Mouse (Mus musculus): ENCODE data around the gene Fermt3.
"Not testable (repeated sequence)": the region's sequence is repeated elsewhere in the genome, so short reads cannot be mapped to it uniquely, and the experiment has no call there.

Gene Fermt3

DNA sequence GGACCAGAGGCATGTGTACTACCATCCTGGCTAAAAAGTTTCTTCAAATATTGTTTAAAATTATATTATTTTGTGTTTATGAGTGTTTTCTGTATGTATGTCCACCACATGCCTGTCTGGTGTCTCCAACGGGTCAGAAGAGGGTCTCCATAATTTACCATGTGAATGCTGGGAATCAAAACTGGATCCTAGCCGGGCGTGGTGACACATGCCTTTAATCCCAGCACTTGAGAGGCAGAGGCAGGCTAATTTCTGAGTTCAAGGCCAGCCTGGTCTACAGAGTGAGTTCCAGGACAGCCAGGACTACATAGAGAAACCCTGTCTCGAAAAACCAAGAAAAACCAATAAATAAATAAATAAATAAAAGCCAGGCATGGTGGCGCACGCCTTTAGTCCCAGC lies 28.1 kb downstream of the Fermt3 start:
- DNase-seq (ENCODE audit: low read depth, low spot score) = not testable (repeated sequence)

DNA sequence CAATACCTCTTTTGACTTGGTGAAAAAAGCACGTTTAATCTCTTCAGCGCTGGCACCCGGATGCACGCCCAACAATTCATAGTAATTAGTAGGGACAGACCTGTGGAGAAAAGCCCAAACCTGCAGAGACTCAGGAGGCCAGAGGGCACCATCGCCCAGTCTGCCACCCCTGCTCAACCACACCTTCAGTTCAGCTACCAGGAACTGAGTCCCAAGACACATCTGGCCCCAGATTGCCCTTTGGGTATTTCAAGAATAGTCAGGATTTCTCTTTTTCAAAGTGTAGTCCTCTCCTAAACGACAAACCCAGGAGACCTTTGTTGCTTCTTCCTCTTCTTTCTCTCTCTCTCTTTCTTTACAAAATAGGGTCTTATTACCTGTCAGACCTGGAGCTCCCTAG lies 28.6 kb downstream of the Fermt3 start:
- DNase-seq (ENCODE audit: low read depth, low spot score) = no peak

DNA sequence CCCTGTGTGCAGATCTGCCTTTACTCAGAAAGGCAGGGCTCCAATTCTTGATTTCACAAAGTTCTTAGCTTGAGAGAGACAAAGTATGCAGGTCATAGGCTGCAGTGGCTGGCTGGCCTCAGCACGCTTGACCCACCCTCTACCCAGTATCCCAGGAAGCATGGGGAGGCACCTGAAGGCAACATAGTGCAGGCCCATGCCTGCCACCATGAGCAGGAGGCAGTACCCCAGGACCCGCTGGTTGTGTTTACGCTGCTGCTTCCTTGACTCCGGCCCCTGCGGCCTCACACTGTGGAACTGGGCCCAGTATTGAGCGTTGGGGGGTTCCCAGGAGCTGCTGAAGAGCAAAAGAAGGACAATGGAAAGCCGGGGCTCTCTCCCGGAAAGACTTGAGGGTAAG lies 30.0 kb downstream of the Fermt3 start:
- DNase-seq (ENCODE audit: low read depth, low spot score) = no peak

DNA sequence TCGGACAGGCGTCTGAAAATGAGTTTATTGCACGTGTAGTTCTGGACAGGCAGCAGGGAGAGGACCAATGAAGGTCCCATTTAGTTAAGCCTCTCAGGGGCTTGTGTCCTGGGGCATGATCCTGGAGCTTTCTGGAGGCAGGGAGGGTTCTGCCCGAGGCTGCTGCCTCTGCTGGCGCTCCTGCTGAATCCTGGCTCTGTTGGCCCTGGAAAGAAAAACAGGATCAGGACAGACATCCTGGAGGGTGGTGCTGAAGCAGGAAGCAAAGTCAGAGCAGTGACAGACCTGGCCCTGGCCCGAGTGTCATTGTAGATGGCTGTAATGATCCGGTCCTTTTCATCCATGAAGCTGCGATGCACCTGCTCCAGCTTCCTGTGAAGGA lies 31.4 kb downstream of the Fermt3 start:
- no peak for DNase-seq (ENCODE audit: low read depth, low spot score)

DNA sequence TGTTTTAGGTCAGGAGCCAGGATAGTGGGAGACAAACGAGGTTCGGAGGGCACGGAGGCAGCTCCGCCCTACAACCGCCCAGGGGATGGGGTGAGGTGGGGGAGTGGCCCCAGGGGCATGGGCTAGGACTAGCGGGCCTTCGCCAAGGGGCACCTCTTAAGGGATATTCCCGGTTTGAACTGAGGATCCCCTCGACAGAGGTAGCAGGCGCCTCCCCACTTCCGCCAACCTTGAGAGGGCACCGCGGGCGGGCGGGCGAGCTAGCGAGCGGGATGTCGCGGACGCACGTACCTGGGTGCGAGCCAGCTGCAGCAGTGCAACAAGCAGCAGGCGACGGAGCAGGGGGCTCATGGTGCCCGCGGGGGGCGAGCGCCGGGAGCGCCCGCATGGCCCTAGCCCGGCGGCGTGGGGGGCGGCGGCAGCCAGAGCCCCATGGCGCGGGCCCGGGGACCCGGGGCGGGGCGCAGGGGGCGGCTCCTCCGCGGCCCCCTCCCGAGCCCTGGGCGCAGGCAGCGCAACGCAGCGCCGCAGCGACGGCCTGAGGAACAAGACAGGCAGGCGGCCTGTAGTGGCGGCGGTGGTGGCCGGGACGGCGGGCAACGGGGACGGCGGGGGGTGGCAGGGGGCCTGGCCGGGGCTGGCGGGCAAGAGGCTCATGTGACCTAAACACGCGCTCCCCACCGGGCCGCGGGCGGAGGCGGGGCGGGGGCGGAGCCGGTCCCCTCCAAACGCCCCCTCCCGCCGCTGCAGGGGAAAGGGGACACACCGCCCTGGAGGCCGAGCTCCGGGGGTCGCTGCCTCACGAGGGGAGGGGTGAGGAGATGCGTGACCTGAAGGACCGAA lies 32.0 kb downstream of the Fermt3 start, which contains the start of gene Vegfb:
Vegfb (minus strand) TSS at position 591 of the 843 bp plus-strand sequence.
- no peak for DNase-seq (ENCODE audit: low read depth, low spot score)

DNA sequence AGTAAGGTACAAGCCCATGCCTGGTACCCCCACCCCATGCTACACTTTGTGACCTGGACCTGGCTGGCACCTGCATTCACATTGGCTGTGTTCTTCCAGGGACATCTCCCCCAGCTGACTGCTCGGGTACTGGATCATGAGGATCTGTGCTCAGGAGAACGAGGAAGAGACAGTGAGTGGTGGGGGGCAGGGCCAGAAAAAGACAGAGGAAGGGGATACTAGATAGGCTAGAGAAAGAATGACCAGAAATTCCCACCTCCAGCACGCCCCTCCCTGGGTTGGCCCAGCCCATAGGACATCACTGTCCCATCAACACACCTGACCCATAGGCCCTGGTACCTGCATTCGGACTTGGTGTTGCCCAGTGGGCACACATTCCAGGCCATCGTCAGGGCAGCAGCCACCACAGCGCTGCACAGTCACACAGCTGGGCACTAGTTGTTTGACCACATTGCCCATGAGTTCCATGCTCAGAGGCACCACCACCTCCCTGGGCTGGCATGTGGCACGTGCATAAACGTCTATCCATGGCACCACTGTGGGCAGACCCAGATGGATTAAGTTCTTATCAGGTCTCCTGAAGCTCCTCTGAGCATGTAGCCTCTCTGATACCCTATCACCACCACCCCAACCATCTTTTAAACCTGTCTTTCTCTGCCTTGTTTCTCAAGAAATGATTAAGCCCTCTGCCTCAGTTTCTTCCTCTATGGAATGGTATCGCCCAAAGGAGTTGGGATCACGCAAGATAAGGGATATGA lies 33.1 kb downstream of the Fermt3 start:
- no peak for DNase-seq (ENCODE audit: low read depth, low spot score)

DNA sequence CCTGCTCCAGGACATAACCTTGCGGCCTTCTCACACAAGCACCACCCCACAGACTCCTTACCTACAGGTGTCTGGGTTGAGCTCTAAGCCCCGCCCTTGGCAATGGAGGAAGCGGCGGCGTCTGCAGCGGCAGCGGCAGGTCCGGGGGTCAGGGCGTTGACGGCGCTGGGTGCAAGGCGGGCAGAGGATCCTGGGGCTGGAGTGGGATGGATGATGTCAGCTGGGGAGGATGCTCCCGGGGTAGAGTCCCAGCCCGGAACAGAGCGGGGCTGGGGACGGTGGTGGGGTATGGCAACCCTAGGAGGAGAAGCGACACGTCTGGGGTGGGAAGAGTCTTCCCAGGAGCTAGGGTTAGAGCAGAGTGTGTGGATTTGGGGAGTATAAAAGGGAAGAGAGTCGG lies 34.0 kb downstream of the Fermt3 start:
- no peak for DNase-seq (ENCODE audit: low read depth, low spot score)

DNA sequence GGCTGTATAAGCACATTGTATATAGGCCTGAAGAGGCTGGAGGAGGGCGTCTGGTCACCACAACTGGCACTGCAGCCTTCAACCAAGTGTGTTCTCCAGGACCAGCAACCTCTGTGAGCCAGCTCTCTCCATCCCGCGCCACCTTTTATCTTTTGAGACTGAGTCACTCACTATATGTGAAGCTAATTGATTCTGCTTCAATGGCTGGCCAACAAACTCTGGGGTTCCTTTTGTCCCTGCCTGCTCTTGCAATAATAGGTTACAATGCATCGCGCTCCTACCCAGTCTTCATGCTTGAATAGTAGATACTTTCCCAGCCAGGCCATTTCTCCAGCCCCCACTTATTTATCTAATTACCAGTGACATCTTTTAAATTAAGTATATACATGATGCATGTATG lies 35.6 kb downstream of the Fermt3 start:
- no peak for DNase-seq (ENCODE audit: low read depth, low spot score)

DNA sequence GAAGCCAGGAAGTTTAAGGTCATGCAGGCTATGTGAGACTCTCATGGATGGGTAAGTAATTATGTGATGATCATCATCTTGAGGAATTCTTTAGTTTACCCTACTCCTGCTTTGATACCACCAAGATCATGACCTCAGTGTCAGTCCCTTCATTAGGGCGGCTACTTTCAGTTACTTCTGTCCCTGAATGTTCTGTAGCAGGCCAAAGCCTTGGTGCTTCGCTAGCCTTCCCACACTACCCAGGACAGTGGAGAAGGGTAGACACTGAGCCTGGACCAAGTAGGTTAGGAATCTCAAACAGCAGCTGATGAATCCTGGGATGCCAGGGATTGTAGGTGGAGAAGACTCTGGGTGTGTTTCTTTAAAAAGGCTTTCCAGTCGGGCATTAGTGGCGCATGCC lies 37.8 kb downstream of the Fermt3 start:
- DNase-seq (ENCODE audit: low read depth, low spot score) = no peak

DNA sequence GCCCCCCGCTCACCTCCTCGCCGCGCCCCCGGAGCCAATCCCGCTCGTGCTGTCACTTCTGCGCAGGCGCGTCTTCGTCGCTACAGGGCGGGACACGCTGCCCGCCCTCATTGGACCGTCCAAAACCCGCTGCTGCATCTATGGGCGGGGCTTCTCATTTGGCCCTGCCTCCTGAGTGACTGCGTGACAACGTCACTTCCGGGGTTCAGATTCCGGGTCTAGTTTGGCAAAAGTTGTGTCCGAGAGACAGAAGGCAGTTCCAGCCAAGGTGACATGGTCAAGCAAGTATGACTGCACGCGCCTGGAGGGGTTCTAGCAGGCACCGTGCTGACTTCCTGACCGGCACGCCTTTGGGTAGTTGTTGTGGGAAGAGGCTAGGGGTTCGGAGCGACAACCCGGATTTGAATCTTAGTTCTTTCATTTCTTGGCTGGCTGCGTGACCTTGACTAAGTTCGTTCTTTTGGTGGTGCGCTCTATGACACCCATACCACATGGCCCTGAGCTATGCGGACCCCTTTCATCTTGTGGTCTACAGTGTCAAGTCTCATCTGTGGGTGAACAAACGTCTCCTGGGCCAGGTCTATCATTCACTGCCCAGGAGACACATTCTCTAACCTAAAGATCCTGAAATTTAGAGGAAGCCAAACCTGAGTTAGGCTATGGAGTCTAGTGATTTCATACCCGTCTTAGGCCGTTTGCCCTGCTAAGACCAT lies 38.7 kb downstream of the Fermt3 start, which contains the start of gene Fkbp2:
Fkbp2 (minus strand) TSS at position 121 of the 713 bp plus-strand sequence.
- DNase-seq (ENCODE audit: low read depth, low spot score) = peak; percentile 98

DNA sequence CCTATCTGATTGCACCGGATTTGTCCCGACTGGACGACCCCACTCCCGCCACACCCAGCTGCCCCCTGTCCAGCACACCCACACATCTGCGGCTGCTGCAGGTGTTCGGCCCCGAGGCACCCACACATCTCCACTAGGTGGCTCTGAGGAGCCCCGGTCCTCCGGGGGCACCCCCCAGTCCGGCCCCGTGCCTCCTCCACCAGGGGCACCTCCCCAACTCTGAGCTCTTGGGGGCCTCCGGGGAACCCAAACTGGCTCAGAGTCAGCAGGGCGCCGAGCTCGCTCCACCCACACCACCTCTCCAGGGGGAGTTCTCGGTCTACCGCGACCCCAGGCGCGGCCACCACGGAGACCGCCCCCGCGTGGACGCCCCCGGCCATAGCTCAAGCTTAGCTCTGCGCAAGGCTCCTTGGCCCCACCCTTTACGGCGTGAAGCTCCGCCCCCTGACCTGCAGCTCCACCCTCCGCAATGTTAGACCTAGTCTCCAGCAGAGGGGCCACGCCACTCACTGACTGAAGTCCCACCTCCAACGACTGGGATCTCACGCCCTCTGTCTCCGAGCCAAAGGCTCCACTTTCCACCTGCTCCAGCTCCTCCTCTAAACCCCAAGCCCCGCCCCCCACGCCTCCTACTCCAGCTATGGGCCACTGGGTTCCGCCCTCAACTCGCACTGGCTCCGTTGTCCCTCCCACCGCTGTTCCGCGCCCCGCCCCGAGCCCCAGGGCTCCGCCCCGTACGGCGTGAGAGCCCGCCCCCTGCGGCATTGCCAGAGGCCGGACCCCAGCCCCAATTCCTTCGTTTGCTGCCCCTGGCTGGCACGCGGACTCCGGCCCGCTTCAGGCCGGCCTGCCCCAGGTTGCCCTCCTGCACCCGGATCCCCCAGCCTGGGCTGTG lies 39.5 kb downstream of the Fermt3 start:
- peak; percentile 97 for DNase-seq (ENCODE audit: low read depth, low spot score)

DNA sequence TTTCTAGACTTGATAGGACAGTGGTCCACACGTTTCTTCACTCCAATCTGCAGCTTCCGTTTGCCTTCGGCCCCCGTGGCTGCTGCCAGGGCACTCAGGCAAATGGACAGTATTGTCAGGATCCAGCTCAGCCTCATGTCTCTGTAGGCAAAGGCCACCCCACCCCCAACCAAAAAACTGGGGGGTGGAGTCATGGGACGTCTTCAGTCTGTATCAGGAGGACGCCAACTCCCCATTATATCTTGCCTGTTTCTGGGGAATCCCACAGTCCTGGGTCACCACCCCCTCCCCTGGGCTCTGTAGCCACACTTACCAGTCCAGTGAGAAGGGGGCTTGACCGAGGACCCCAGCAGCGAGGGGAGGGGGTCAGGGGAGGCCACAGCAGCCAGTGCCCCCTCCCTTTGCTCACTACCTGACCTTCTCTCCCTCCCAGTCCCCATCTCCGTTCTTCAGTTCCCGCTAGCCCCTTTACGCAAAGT lies 40.2 kb downstream of the Fermt3 start:
- no peak for DNase-seq (ENCODE audit: low read depth, low spot score)

DNA sequence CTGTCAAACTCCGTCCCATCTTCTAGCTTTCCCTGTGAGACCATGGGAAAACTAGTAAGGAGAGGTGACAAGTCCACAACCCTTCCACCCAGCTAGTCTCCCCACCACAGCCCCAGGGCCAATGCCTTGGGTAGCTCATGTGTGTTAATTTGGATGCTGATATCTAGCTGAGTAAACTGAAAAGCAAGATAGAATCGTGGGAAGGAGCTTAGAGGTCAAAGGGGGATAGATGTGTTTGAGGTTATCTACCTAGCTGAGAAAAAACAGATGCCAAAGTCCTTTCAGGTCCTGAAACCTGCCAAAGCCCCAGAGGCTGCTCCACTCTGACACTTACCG lies 40.7 kb downstream of the Fermt3 start:
- no peak for DNase-seq (ENCODE audit: low read depth, low spot score)

DNA sequence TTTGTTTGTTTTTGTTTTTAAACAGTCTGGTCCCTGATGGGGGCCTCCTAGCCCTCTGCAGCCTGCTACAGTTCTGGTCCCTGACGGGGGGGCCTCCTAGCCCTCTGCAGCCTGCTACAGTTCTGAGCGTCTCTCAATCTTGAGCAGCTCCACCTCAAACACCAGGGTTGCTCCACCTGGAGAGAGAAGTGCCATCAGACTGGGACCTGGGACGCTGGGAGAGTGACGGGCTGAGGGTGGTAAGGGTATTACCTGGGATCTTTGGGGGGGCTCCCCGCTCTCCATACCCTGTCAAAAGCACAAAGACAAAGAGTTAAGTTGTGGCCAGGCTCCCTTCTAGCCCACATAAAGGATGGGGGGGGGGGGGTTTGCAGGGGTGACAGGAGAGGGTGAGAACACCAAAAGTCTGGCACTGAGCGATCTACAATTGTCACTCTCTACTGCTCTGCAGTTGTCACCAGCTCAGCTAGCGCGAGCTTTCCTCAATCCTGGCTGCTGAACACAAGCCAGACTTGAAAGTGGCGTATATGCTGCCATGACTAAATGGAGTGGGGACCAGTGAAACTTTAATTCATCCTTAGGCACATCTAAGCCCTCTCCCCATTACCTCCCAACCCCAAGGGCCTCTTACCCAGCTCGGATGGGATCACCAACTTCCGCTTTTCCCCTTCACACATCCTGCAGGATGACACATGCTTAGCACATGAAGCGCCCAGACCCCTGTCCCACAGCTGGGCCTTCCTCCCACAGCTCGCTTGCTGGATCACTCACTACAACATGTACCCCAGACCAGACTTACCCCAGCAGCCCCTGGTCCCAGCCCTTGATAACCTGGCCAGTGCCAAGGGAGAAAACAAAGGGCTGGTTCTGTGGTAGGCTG lies 41.3 kb downstream of the Fermt3 start:
- no peak for DNase-seq (ENCODE audit: low read depth, low spot score)

DNA sequence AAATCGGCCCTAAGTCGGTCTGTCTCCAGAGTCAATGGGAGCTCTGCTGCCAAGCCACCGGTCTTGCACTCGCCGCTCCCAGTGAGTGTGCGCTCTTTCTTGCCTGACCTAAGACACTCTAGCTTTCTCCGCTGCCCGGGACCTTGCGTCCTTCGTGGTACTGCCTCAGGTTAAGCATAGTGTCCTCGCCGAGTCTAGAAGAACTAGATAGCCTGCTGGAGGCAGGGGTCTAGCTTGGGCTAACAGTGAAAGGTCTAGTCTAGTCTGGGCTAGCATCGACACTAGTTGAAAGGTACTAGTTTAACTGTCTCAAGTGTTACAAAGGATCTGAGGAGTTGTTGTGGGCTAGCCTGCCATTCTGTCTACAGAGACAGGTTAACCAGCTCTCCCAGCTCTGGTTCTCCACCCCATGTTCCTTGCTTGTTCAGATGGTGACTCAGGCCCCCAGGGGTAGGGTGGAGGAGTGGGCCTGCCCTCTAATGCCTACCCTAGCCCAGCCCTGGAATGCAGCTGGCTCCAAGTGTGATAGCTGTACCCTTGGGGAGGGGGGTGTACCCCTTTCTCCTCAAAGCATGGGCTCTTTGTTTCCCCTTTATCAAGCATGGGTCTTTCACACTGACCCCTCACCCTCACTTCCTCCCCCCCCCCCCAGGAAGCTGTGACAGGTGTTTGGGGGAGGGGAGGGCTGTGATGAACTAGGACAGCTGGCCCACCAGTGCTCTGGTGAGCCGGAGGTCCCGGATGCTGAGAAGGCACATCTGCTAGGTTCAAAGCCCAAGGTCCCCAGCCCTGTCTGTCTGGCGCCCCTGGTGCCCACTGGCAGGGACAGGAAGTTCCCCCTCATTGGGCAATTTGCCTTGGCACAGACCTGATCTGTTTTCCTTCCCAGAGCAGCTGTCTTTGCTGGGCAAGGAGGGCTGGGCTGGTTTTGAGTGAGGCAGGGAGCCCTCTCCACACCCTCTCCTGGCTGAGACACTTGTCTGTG lies 43.4 kb downstream of the Fermt3 start, which contains the start of gene Plcb3:
Plcb3 (minus strand) TSS at position 934 of the 985 bp plus-strand sequence.
- DNase-seq (ENCODE audit: low read depth, low spot score) = no peak

DNA sequence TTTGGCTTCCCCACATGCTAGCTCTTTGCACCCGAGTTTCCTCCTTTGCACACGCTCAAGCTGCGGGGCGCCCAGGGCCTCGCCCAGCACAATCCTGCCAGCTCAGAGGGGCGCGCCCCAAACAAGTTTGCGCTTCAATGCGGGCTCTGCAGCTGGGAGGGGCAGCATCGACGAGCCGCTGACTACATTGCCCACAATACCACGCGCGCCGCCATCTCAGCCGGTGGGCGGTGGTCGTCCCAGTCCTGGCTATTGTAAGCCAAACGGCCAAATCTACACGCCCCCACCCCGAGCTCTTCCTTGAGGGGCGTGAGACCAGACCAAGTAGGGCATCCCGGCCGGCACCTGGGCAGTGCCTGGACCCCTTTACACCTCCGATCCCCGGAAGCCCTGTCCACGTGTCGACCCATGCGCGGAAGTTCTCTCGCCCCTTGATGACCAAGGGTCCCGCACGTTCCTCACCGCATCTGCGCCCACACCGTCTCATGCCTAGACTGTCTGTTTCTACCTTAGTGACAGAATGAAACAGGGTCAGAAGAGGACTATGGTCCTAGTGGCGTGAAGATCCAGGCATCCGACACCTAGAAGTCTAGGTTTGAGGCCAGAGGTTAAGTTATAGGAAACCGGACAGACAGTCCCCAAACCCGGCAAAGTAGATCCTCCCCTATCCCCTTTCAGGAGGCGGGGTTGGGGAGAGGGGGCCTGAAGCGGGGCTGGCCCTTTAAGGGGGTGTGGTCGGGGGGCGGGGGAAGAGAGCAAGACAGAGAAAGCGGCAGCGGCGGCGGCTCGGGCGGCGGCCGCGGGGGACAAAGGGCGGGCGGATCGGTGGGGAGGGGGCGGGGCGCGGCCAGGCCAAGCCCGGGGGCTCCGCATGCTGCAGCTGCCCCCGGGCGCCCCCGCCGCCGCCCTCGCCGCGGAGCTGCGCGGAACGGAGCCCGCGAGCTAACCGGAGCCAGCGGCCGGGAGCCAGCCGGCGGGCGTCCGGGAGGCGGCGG lies 44.8 kb downstream of the Fermt3 start, which contains the start of gene Ppp1r14b:
Ppp1r14b (plus strand) TSS at position 758 of the 995 bp plus-strand sequence.
- DNase-seq (ENCODE audit: low read depth, low spot score) = no peak

DNA sequence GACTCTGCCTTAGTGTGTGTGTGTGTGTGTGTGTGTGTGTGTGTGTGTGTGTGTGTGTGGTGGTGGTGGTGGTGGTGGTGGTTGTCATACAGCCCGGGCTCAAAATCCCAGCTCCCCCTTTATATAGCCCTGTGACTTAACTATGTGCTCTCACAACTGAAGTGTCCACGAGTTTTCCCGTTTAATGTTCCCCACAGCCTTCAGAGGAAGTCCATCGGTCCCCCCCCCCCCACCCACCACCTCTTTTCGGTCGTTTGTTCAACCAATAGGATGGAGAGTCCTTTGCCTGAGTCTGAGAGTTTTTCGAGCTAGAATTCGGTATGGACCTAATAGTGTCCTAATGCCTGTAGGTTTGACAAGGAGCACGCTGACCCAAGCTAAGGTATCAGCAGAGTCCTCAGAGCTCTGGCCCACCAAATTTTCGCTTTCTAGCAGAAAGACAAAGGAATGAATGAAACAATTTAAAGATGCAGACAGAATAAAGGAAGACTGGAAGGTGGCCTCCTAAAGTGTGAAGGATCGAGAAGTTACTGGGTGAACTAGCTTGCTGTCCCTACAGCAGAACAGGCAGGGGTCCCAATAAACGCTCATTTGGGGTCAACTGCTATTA lies 45.6 kb downstream of the Fermt3 start:
- DNase-seq (ENCODE audit: low read depth, low spot score) = no peak
